ENCODE assay signal across 8 mouse cellular contexts in genomic region chr6:142506338-142507032, GRCm38 (mm10). TPM values are rescaled to one million over a fixed set of nuclear protein-coding genes. Genes with fewer than 3 reads are reported as not detected.
DNase-seq lines count a peak whose midpoint lies in the region; ATAC-seq and TF ChIP-seq lines count a peak whose summit lies in the region.
"Had no signal": no experiment of that assay in that cellular context is flagged by ENCODE, and none has a peak within 500 bp of the region (broad histone marks: within the 10 kb centered on the region; RNA-seq: fewer than 3 reads in every experiment).

No protein-coding gene starts in this region.

- peaks cover 26% of the 10 kb centered on the region for H3K27me3 ChIP-seq in embryonic facial prominence, embryonic 10.5 days (replicated peaks; ENCODE audit: low read depth, poor library complexity, severe bottlenecking)
- H3K27me3 ChIP-seq in hindbrain, embryonic 12.5 days, result peaks cover 15% of the 10 kb centered on the region
- peaks cover 8% of the 10 kb centered on the region for H3K27me3 ChIP-seq in midbrain, embryonic 16.5 days (ENCODE audit: control insufficient read depth, insufficient read depth, low read depth, low read length)

- TF ChIP-seq CTCF in layer of hippocampus, adult 2 months (conservative IDR thresholded peaks at IDR 0.05), result no peak

- H3K36me3 ChIP-seq in embryonic facial prominence, embryonic 10.5 days (replicated peaks), result peaks cover 41% of the 10 kb centered on the region
- H3K36me3 ChIP-seq in hindbrain, embryonic 12.5 days, result peaks cover 12% of the 10 kb centered on the region
- H3K36me3 ChIP-seq in midbrain, embryonic 16.5 days (ENCODE audit: control insufficient read depth, insufficient read depth, low read length), result 0 out of 2 replicates have a peak, but pooled peaks cover 1% of the 10 kb centered on the region

- H3K4me2 ChIP-seq in hindbrain, embryonic 12.5 days (replicated peaks), result peak overlapping the region; percentile 88
- peak overlapping the region; percentile 84 for H3K4me2 ChIP-seq in midbrain, embryonic 16.5 days (ENCODE audit: low read length)

- H3K4me1 ChIP-seq in embryonic facial prominence, embryonic 10.5 days, result peaks cover 63% of the 10 kb centered on the region
- peaks cover 27% of the 10 kb centered on the region for H3K4me1 ChIP-seq in hindbrain, embryonic 12.5 days
- peaks cover 22% of the 10 kb centered on the region for H3K4me1 ChIP-seq in midbrain, embryonic 16.5 days (ENCODE audit: control insufficient read depth, insufficient read depth, low read length)

- no peak for DNase-seq in layer of hippocampus, adult 2 months (ENCODE audit: low spot score in 2 of 2)
- no peak for DNase-seq in layer of hippocampus, postnatal 14 days (ENCODE audit: low spot score in 2 of 2)
- peak; percentile 20 for DNase-seq in embryonic facial prominence, embryonic 10.5 days (ENCODE audit: low spot score)
- DNase-seq in cerebellum, adult 18-20 months, result no peak
- DNase-seq in spleen, postnatal 36 days (ENCODE audit: low spot score in 2 of 2), result no peak

- 5% methylated on average over 10 of the region's 10 CpGs for WGBS in embryonic facial prominence, embryonic 10.5 days
- WGBS in hindbrain, embryonic 12.5 days, result 10% methylated on average over 10 of the region's 10 CpGs
- WGBS in midbrain, embryonic 16.5 days, result 5% methylated on average over 10 of the region's 10 CpGs

- ATAC-seq in hindbrain, embryonic 12.5 days (ENCODE audit: low FRiP score), result no peak
- ATAC-seq in midbrain, embryonic 16.5 days, result no peak; the same call in 1 of the 2 replicates

- no peaks in the 10 kb centered on the region for H3K9me3 ChIP-seq in embryonic facial prominence, embryonic 10.5 days
- H3K9me3 ChIP-seq in hindbrain, embryonic 12.5 days (replicated peaks), result no peaks in the 10 kb centered on the region
- H3K9me3 ChIP-seq in midbrain, embryonic 16.5 days (replicated peaks; ENCODE audit: control insufficient read depth, low read length, poor library complexity, severe bottlenecking), result no peaks in the 10 kb centered on the region

- H3K27ac ChIP-seq in layer of hippocampus, adult 2 months, result peak overlapping the region; percentile 93
- H3K27ac ChIP-seq in embryonic facial prominence, embryonic 10.5 days (replicated peaks), result peak overlapping the region; percentile 84
- H3K27ac ChIP-seq in hindbrain, embryonic 12.5 days, result no peak overlapping the region
- H3K27ac ChIP-seq in midbrain, embryonic 16.5 days (ENCODE audit: low read length), result no peak overlapping the region; the same call in 1 of the 2 replicates
- H3K27ac ChIP-seq: macrophage had no signal

- H3K4me3 ChIP-seq in layer of hippocampus, adult 2 months, result peak overlapping the region; percentile 72
- peak overlapping the region; percentile 67 for H3K4me3 ChIP-seq in embryonic facial prominence, embryonic 10.5 days
- H3K4me3 ChIP-seq in hindbrain, embryonic 12.5 days, result peak overlapping the region; percentile 64
- H3K4me3 ChIP-seq in midbrain, embryonic 16.5 days (ENCODE audit: low read depth, low read length), result peak overlapping the region; percentile 78

- H3K9ac ChIP-seq in hindbrain, embryonic 12.5 days, result peak overlapping the region; percentile 78
- peak overlapping the region; percentile 81 for H3K9ac ChIP-seq in midbrain, embryonic 16.5 days (ENCODE audit: low read depth, low read length)

RNA-seq across cellular contexts. Expression of gene Ldhb, which starts 1.3 kb away (rescaled TPM):
- total RNA-seq in layer of hippocampus, adult 2 months (2021), result 100 to 1,000 TPM; 540 to 581 TPM
- total RNA-seq in layer of hippocampus, postnatal 14 days (2021), result 100 to 1,000 TPM; 450 to 461 TPM
- polyA plus RNA-seq in embryonic facial prominence, embryonic 10.5 days (2016; fragmentation: Nextera tagmentation; extraction: Ambion mirVana), result 545 and 577 TPM in 2 replicates
- polyA plus RNA-seq in hindbrain, embryonic 12.5 days (2016; fragmentation: Nextera tagmentation; extraction: Ambion mirVana), result 385 and 413 TPM in 2 replicates
- polyA plus RNA-seq in midbrain, embryonic 16.5 days (2015; fragmentation: Nextera tagmentation; extraction: Ambion mirVana), result 407 and 436 TPM in 2 replicates

RNA-seq across cellular contexts. Expression of gene Gys2, which starts 33.6 kb away (rescaled TPM):
- under 1 TPM; 0.12 to 0.13 TPM for total RNA-seq in layer of hippocampus, adult 2 months (2021)
- under 1 TPM in 1 of 2 experiments, not detected in 1; 0.23 TPM for total RNA-seq in layer of hippocampus, postnatal 14 days (2021)
- not detected in 2 replicates for polyA plus RNA-seq in embryonic facial prominence, embryonic 10.5 days (2016; fragmentation: Nextera tagmentation; extraction: Ambion mirVana)
- polyA plus RNA-seq in hindbrain, embryonic 12.5 days (2016; fragmentation: Nextera tagmentation; extraction: Ambion mirVana), result 0.50 TPM in 1 of 2 replicates, not detected in the other
- 0.09 TPM in 1 of 2 replicates, not detected in the other for polyA plus RNA-seq in midbrain, embryonic 16.5 days (2015; fragmentation: Nextera tagmentation; extraction: Ambion mirVana)
- polyA plus RNA-seq: macrophage had no signal

Comparison
In these comparisons a context has a peak if more than half of its experiments do, and no peak if none do; other contexts are left out.
1. H3K27ac ChIP-seq: peak in layer of hippocampus, adult 2 months (single experiment) and embryonic facial prominence, embryonic 10.5 days (single experiment); none in hindbrain, embryonic 12.5 days (single experiment) and midbrain, embryonic 16.5 days (single experiment).
2. Peak in every context shown above with its lines, with median percentiles within 50 percentile points of each other: H3K4me3 ChIP-seq.